Mouse (Mus musculus) kidney, embryonic 16.5 days (tissue): ENCODE data around the gene Sft2d2. TPM values are rescaled to one million over a fixed set of nuclear protein-coding genes. Genes with fewer than 3 reads are reported as not detected.

Experiments
- ATAC-seq: fragments of 200-750 bp; cut with Nextera tagmentation; 2 replicates; pipeline ENCODE4 v1.8.0; 2017; ENCODE audit warnings: moderate TSS enrichment; ENCODE audit not compliant: low FRiP score, low TSS enrichment
- H3K27ac ChIP-seq: fragments of 300-500 bp; sonication (generic); 2 replicates; pipeline ENCODE4 v1.5.1; 2014; ENCODE audit warnings: low read length
- H3K27me3 ChIP-seq: fragments of 300-500 bp; sonication (generic); 2 replicates; pipeline ENCODE4 v1.6.1; 2014; ENCODE audit warnings: low read length, control low read depth, mixed read lengths; ENCODE audit not compliant: insufficient read depth
- H3K36me3 ChIP-seq: fragments of 300-500 bp; sonication (generic); 2 replicates; pipeline ENCODE4 v1.6.1; 2014; ENCODE audit warnings: low read length, control low read depth, mixed read lengths; ENCODE audit not compliant: insufficient read depth
- H3K4me1 ChIP-seq: fragments of 300-500 bp; sonication (generic); 2 replicates; pipeline ENCODE4 v1.6.1; 2014; ENCODE audit warnings: low read length, control low read depth, mixed read lengths; ENCODE audit not compliant: insufficient read depth
- H3K4me2 ChIP-seq: fragments of 300-500 bp; sonication (generic); replicated peaks from 2 replicates; pipeline ENCODE4 v1.6.1; 2014; ENCODE audit warnings: low read depth, low read length
- H3K4me3 ChIP-seq: fragments of 300-500 bp; sonication (generic); 2 replicates; pipeline ENCODE4 v1.5.1; 2014; ENCODE audit warnings: mild to moderate bottlenecking, low read length
- H3K9ac ChIP-seq: fragments of 300-500 bp; sonication (generic); replicated peaks from 2 replicates; pipeline ENCODE4 v1.6.1; 2014; ENCODE audit warnings: low read length
- H3K9me3 ChIP-seq: fragments of 300-500 bp; sonication (generic); 2 replicates; pipeline ENCODE4 v1.6.1; 2016; ENCODE audit warnings: low read length, control low read depth
- WGBS: fragments of 180-500 bp; shearing (Covaris S2); extraction: QIAGEN DNeasy Blood & Tissue Kit; methylation state at CpG from one replicate; pipeline ENCODE4 v1.1.7; 2014; 5-methylcytosine and 5-hydroxymethylcytosine counted together
- polyA plus RNA-seq: library from polyadenylated mRNA; unstranded; fragments of >200 nt; fragmentation: Nextera tagmentation; extraction: Ambion mirVana; gene quantifications from 2 replicates; pipeline ENCODE4 v1.2.1, GENCODE M21; 2015

Sft2d2 gene
- polyA plus RNA-seq, 1 experiment from 2014 or later, result 29.9 TPM

GRCm38 (mm10) chr1:165151216-165151615 is 43.0 kb downstream of the Sft2d2 start:
- ATAC-seq, result no peak
- Histone ChIP-seq H3K9me3 (no peaks in the 10 kb centered on the region), H3K27ac (no peak overlapping the region), H3K9ac (no peak overlapping the region), H3K36me3 (no peaks in the 10 kb centered on the region), H3K4me3 (no peak overlapping the region), H3K27me3 (no peaks in the 10 kb centered on the region), H3K4me1 (no peaks in the 10 kb centered on the region), H3K4me2 (no peak overlapping the region)
- WGBS, result 42% methylated on average over 8 of the region's 8 CpGs

GRCm38 (mm10) chr1:165142343-165142916 is 51.8 kb downstream of the Sft2d2 start:
- H3K4me3 ChIP-seq, result no peak overlapping the region
- H3K9ac ChIP-seq, result no peak overlapping the region
- no peaks in the 10 kb centered on the region for H3K27me3 ChIP-seq
- H3K4me1 ChIP-seq, result no peaks in the 10 kb centered on the region
- H3K36me3 ChIP-seq, result no peaks in the 10 kb centered on the region
- H3K27ac ChIP-seq, result no peak overlapping the region
- ATAC-seq, result peak; percentile 79
- peaks cover 4% of the 10 kb centered on the region; the same call in 1 of the 2 replicates for H3K9me3 ChIP-seq
- H3K4me2 ChIP-seq, result no peak overlapping the region
- WGBS, result 42% methylated on average over 12 of the region's 12 CpGs

GRCm38 (mm10) chr1:165140227-165140626 is 54.0 kb downstream of the Sft2d2 start:
- Histone ChIP-seq H3K4me3 (no peak overlapping the region), H3K4me1 (no peaks in the 10 kb centered on the region), H3K9me3 (peaks cover 4% of the 10 kb centered on the region; the same call in 1 of the 2 replicates), H3K27me3 (no peaks in the 10 kb centered on the region), H3K4me2 (no peak overlapping the region), H3K27ac (no peak overlapping the region), H3K36me3 (no peaks in the 10 kb centered on the region), H3K9ac (no peak overlapping the region)
- no peak for ATAC-seq
- WGBS, result 77% methylated on average over 3 of the region's 3 CpGs

DNA sequence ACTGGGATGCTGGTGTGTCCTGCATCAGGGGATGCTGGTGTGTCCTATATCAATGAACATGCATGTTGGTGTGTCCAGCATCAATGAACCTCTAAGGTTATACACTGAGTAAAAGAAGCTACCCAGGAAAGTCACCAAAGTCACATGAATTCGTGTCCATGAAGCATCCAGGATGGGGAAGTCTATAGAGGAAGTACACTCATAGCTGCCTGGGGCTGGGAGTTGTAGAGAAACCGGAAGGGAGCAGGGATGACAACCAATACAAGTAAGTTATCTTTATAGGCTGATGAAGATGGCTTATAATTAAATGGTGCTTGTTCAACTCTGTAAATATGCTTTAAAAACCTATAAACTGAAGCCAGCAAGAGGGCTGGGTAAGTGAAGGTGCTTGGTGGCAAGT is 60.4 kb downstream of the Sft2d2 start:
- Histone ChIP-seq H3K27me3 (no peaks in the 10 kb centered on the region), H3K4me2 (no peak overlapping the region), H3K9me3 (no peaks in the 10 kb centered on the region), H3K9ac (no peak overlapping the region), H3K36me3 (no peaks in the 10 kb centered on the region), H3K27ac (no peak overlapping the region), H3K4me1 (no peaks in the 10 kb centered on the region), H3K4me3 (no peak overlapping the region)
- 68% methylated on average over 2 of the region's 2 CpGs for WGBS
- ATAC-seq, result no peak

DNA sequence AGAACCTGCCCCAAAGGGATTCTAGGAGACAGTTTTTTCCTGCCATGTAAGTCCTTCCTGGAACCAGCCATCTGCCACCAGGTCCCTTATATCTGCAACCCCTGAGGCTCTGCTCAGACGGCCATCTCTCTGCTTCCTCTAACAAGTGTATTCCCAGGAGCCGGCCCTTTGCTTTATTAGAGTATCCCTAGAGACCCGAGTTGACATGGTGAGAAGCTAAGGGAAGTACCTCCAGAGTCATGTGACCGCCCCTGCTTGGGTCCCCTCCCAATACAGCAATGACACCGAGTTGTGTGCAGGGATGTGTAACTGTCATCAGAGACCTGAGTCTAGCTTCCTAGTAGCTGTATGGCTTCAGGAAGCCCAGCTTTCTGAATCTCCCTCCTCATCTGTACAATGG is 61.0 kb downstream of the Sft2d2 start:
- no peak for ATAC-seq
- WGBS, result 57% methylated on average over 5 of the region's 5 CpGs
- Histone ChIP-seq H3K4me1 (no peaks in the 10 kb centered on the region), H3K4me3 (no peak overlapping the region), H3K27me3 (no peaks in the 10 kb centered on the region), H3K4me2 (no peak overlapping the region), H3K9me3 (no peaks in the 10 kb centered on the region), H3K9ac (no peak overlapping the region), H3K36me3 (no peaks in the 10 kb centered on the region), H3K27ac (no peak overlapping the region)

DNA sequence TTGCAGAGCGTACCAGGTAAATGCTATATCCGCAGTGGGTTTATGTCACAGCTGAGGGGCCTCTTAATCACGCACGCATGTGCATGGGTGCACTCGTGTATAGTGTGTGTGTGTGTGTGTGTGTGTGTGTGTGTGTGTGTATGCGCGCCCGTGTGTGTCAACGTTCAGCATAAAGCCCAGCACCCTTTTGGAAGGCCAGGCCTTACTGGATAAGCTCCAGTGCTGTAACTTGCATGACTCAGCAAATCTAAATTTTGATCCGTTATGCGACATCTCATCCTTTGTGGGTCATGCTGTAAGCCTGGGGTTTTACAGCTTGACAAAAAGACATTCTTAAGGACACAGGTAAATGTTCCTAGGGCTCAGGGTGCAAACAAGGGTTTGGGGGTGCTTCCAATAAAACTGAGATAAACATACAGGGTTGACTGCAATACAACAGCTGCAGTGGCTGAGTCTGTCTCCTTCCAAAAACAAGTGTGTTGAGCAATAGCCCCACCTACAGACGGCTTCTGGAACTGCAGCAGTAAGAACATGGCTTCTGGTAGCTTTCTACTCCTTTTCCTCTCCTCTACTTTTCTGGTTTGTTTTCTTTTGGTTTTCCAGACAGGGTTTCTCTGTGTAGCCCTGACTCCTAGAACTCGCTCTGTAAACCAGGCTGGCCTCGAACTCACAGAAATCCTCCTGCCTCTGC is 61.9 kb downstream of the Sft2d2 start:
- H3K4me1 ChIP-seq, result no peaks in the 10 kb centered on the region
- H3K9ac ChIP-seq, result no peak overlapping the region
- ATAC-seq, result peak; percentile 23; the same call in 1 of the 2 replicates
- H3K36me3 ChIP-seq, result no peaks in the 10 kb centered on the region
- H3K9me3 ChIP-seq, result no peaks in the 10 kb centered on the region
- H3K27ac ChIP-seq, result no peak overlapping the region
- no peak overlapping the region for H3K4me2 ChIP-seq
- H3K27me3 ChIP-seq, result no peaks in the 10 kb centered on the region
- WGBS, result 74% methylated on average over 14 of the region's 14 CpGs
- no peak overlapping the region for H3K4me3 ChIP-seq

- Histone ChIP-seq H3K27me3 (no peaks in the 10 kb centered on the region), H3K4me3 (no peak overlapping the region), H3K4me2 (no peak overlapping the region), H3K9me3 (no peaks in the 10 kb centered on the region), H3K4me1 (no peaks in the 10 kb centered on the region), H3K27ac (no peak overlapping the region), H3K9ac (no peak overlapping the region), H3K36me3 (no peaks in the 10 kb centered on the region)
- no peak for ATAC-seq
- WGBS, result 61% methylated on average over 5 of the region's 5 CpGs
These were observed 64.7 kb downstream of the Sft2d2 start for GRCm38 (mm10) chr1:165129573-165129972.

Other genes with a start within 250 kb of the Sft2d2 start
- gene Tbx19, start 33.7 kb downstream of the Sft2d2 start, polyA plus RNA-seq, result not detected in 2 replicates
- 112 and 115 TPM in 2 replicates for gene Tiprl, start 42.6 kb upstream of the Sft2d2 start, polyA plus RNA-seq
- gene Gpr161, start 101.4 kb upstream of the Sft2d2 start, polyA plus RNA-seq, result 1.3 TPM in 2 replicates